Mouse (Mus musculus): ENCODE data around the gene Ucp2. TPM values are rescaled to one million over a fixed set of nuclear protein-coding genes. Genes with fewer than 3 reads are reported as not detected.

The Ucp2 gene
- polyA plus RNA-seq (2016; fragmentation: Nextera tagmentation; extraction: Ambion mirVana): 154 and 169 TPM in 2 replicates

DNA sequence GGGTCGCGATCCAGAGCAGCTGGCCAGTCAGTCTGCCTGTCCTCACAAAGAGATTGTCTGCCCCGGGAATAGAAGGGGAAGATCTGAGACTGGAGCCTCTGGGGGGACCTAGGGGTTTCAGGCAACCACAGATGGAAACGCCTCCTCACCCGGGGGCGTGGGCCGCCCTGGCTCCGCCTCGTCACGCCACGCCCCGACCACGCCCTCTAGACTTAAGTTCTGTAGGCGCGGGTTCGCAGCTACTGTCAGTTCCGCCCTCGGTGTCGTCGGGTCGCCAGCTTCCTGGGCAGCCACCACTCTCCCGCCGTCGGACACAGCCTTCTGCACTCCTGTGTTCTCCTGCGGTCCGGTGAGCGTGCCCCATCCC is at the start of gene Ucp2:
Gene Ucp2 (plus strand): TSS at position 221 of the 367 bp plus-strand sequence.
- Histone ChIP-seq H3K9ac (replicated peaks) (peak within 1 kb of the TSS; percentile 57), H3K27me3 (no peaks in the 10 kb centered on the region), H3K9me3 (no peaks in the 10 kb centered on the region), H3K4me3 (replicated peaks) (peak within 1 kb of the TSS; percentile 54), H3K4me2 (peak within 1 kb of the TSS; percentile 94), H3K27ac (peak within 1 kb of the TSS; percentile 81), H3K36me3 (peaks cover 14% of the 10 kb centered on the region), H3K4me1 (replicated peaks) (peaks cover 51% of the 10 kb centered on the region)
- peak; percentile 50 for ATAC-seq (ENCODE audit: insufficient number of reproducible peaks, insufficient read depth, low FRiP score, low TSS enrichment, low read depth)
- 1% methylated on average over 27 of the region's 27 CpGs for WGBS

DNA sequence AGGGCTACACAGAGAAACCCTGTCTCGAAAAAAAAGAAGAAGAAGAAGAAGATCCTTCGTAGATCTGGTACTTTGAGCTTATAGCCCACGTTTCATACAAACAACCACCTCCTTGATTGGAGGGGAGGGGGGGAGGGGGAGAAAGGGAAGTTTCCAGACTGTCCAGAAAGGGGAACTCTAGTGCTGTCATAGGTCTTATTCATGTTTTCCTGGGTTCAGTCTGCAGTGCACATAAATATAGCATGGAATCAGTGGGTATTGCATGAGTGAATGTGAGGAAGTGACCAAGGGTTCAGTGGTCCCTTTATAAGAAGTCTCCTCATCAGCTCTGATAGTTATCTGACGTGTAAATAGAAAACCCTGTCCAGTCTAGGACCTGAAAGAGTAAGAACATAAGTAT is 49.4 kb upstream of the Ucp2 start:
- no peak overlapping the region for H3K4me3 ChIP-seq (replicated peaks)
- no peaks in the 10 kb centered on the region for H3K9me3 ChIP-seq
- WGBS: 90% methylated on average over 4 of the region's 4 CpGs
- ATAC-seq (ENCODE audit: insufficient number of reproducible peaks, insufficient read depth, low FRiP score, low TSS enrichment, low read depth): no peak
- H3K4me2 ChIP-seq: no peak overlapping the region
- no peak overlapping the region for H3K9ac ChIP-seq (replicated peaks)
- no peaks in the 10 kb centered on the region for H3K27me3 ChIP-seq
- H3K27ac ChIP-seq: no peak overlapping the region
- H3K4me1 ChIP-seq (replicated peaks): no peaks in the 10 kb centered on the region
- H3K36me3 ChIP-seq: peaks cover 89% of the 10 kb centered on the region

DNA sequence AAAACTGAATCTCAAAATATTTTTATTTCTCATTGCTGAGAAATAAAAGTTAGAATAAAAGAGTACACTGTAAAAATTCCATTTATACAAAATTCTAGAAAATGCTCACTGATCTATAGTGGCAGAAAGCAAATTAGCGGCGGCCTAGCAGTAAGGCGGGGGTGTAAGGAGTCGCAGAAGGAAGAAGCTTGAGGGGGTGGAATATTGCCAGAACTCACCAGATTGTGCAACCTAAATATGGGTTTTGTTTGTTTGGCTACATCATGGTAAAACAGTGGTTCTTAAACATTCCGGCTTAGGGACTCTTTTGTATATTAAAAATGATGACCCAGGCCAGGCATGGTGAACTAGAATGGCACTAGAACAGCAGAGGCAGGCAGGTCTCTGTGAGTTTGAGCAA is 46.9 kb upstream of the Ucp2 start:
- no peak for ATAC-seq (ENCODE audit: insufficient number of reproducible peaks, insufficient read depth, low FRiP score, low TSS enrichment, low read depth)
- peaks cover 92% of the 10 kb centered on the region for H3K36me3 ChIP-seq
- no peak overlapping the region for H3K9ac ChIP-seq (replicated peaks)
- no peaks in the 10 kb centered on the region for H3K27me3 ChIP-seq
- H3K27ac ChIP-seq: no peak overlapping the region
- 98% methylated on average over 5 of the region's 5 CpGs for WGBS
- H3K4me2 ChIP-seq: no peak overlapping the region
- no peaks in the 10 kb centered on the region for H3K4me1 ChIP-seq (replicated peaks)
- no peaks in the 10 kb centered on the region for H3K9me3 ChIP-seq
- no peak overlapping the region for H3K4me3 ChIP-seq (replicated peaks)

DNA sequence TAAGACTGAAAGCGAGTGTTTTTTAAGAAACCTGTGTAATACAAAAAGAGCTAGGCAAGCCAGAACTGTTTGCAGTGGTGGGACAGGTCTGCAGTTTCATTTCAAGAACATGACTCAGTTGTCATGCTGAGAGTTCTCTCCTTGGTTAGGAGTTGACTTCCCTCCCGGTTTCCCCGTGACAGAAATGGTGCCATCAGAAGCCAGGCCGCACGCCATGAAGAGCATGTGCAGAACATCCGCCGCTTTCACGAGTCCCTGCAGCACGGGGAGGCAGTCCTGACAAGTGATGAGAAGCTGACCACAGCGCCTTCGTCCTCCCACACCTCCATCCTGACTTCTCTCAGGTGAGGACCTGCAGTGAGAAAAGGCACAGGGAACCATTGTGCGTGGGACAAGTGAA is 44.6 kb upstream of the Ucp2 start:
- 91% methylated on average over 12 of the region's 12 CpGs for WGBS
- H3K36me3 ChIP-seq: peaks cover 92% of the 10 kb centered on the region

DNA sequence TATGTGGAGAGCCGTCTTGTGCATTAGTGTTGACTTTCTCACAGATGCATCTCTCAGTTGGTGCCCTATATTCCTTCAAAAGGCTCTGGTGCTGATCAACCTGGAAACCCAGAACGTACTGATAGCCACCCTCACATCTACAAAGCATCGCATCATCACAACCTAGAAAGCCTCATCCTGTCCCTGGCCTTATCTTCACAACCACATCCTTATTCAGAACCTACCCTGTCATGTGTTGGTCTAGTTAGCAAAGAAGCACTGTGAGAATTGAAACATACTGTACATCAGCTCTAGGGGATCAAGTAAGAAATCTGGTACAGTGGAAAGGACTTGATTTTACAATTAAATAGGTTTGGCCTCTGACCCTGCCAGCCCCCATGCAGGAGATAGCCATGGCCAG is 44.2 kb upstream of the Ucp2 start:
- no peak for ATAC-seq (ENCODE audit: insufficient number of reproducible peaks, insufficient read depth, low FRiP score, low TSS enrichment, low read depth)
- peaks cover 92% of the 10 kb centered on the region for H3K36me3 ChIP-seq

More for the DNA sequence above, 44.6 kb upstream of the Ucp2 start:
- Histone ChIP-seq H3K4me3 (replicated peaks) (no peak overlapping the region), H3K9ac (replicated peaks) (no peak overlapping the region), H3K27ac (no peak overlapping the region), H3K27me3 (no peaks in the 10 kb centered on the region), H3K9me3 (no peaks in the 10 kb centered on the region), H3K4me1 (replicated peaks) (no peaks in the 10 kb centered on the region), H3K4me2 (no peak overlapping the region)
- ATAC-seq (ENCODE audit: insufficient number of reproducible peaks, insufficient read depth, low FRiP score, low TSS enrichment, low read depth): no peak

DNA sequence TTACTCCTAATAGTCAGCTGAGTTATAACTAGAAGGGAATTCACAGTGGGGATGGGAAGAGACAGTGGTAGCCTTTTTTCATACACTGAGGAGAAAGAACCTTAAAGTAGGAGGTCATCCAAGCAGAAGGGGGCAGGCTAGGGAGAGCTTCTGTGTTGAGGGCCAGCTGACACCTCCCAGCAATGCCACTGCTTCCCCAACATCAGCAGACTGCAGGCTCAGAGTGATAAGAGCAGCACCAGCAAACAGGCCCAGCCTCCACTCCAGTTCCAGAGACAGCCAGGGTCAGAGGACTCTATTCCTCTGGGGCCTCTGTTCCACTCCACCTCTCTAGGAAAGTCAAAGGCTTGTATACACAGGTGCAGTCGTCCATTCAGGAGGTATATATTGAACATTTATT is 35.0 kb upstream of the Ucp2 start:
- Histone ChIP-seq H3K4me1 (replicated peaks) (no peaks in the 10 kb centered on the region), H3K36me3 (peaks cover 94% of the 10 kb centered on the region), H3K9ac (replicated peaks) (no peak overlapping the region), H3K27me3 (no peaks in the 10 kb centered on the region), H3K9me3 (no peaks in the 10 kb centered on the region), H3K27ac (no peak overlapping the region), H3K4me3 (replicated peaks) (no peak overlapping the region), H3K4me2 (no peak overlapping the region)
- no peak for ATAC-seq (ENCODE audit: insufficient number of reproducible peaks, insufficient read depth, low FRiP score, low TSS enrichment, low read depth)
- 71% methylated on average over 1 of the region's 1 CpGs for WGBS

More for the DNA sequence above, 44.2 kb upstream of the Ucp2 start:
- H3K4me3 ChIP-seq (replicated peaks): no peak overlapping the region
- H3K9ac ChIP-seq (replicated peaks): no peak overlapping the region
- 93% methylated on average over 3 of the region's 3 CpGs for WGBS
- no peak overlapping the region for H3K27ac ChIP-seq
- H3K27me3 ChIP-seq: no peaks in the 10 kb centered on the region
- H3K4me1 ChIP-seq (replicated peaks): no peaks in the 10 kb centered on the region
- no peak overlapping the region for H3K4me2 ChIP-seq
- no peaks in the 10 kb centered on the region for H3K9me3 ChIP-seq

DNA sequence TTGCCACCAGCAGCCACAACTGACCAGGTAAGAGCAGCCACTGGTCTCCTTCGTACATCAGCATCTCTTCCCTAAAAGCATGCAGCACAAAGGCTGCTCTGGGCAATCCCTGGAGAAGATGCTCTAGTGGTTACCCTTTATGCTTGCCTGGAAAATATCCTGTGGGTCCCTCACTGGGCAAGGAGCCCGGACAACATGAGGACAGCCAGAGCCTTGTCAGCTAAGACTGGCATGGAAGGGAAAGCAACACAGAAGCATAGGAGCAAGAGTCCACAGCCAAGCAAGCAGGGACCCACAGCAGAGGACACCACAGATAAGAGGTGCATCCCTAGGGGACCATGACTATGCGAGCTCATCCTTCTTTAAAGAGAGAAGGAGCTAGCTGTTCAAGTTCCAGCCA is 33.3 kb upstream of the Ucp2 start:
- H3K4me2 ChIP-seq: no peak overlapping the region
- ATAC-seq (ENCODE audit: insufficient number of reproducible peaks, insufficient read depth, low FRiP score, low TSS enrichment, low read depth): no peak
- H3K9ac ChIP-seq (replicated peaks): no peak overlapping the region
- no peaks in the 10 kb centered on the region for H3K4me1 ChIP-seq (replicated peaks)
- no peaks in the 10 kb centered on the region for H3K9me3 ChIP-seq
- peaks cover 89% of the 10 kb centered on the region for H3K36me3 ChIP-seq
- 95% methylated on average over 3 of the region's 3 CpGs for WGBS
- H3K27me3 ChIP-seq: no peaks in the 10 kb centered on the region
- no peak overlapping the region for H3K4me3 ChIP-seq (replicated peaks)
- H3K27ac ChIP-seq: no peak overlapping the region

DNA sequence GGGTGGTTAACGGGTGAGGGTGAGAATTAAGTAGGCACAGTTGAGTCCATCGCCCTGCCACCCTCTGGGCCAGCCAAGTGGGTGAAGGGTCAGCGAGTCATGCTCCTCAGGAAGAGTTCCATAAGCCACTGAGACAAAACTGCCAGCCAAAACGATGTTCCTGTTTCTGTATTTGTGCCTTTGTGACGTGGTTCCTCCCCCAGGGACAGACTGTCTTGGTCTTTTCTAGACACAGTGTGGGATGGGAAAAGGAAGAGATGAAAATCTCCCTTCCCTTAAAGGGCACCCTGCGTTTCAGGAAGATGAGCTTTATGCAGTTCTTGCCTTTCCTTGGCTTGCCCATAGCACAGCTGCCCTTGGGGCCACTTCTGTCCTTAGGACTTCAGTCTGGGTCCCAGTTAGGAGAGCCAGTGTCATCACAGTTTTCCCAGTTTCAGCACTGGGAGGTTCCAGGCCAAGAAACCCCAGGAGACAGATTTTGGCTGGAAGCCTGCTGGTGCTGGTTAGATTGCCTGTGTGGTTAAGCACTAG is 31.5 kb upstream of the Ucp2 start:
- peaks cover 89% of the 10 kb centered on the region for H3K36me3 ChIP-seq
- H3K27ac ChIP-seq: no peak overlapping the region
- no peaks in the 10 kb centered on the region for H3K9me3 ChIP-seq
- H3K4me2 ChIP-seq: no peak overlapping the region
- WGBS: 86% methylated on average over 6 of the region's 6 CpGs
- no peak for ATAC-seq (ENCODE audit: insufficient number of reproducible peaks, insufficient read depth, low FRiP score, low TSS enrichment, low read depth)
- no peak overlapping the region for H3K9ac ChIP-seq (replicated peaks)
- H3K4me1 ChIP-seq (replicated peaks): 0 out of 2 replicates have a peak, but pooled peaks cover 2% of the 10 kb centered on the region
- no peak overlapping the region for H3K4me3 ChIP-seq (replicated peaks)
- no peaks in the 10 kb centered on the region for H3K27me3 ChIP-seq

DNA sequence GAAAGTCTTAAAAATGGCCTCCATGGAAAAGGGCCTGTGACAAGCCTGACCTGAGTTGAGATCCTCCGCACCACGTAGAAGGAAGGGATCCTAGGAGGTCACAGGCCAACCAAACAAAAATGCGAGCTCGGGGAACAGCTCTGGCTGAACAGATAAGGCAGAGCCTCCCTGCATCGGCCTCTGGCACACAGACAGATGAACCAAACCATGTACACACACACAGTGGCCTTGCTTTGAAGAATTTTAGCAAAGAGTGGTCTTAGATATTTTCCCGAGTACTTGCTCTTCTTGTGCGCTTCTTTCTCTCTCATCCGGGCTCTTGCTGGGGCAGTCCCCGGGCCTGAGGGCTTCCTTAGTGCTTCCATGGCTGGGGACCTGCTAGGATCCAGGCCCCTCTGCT is 29.9 kb upstream of the Ucp2 start:
- no peak for ATAC-seq (ENCODE audit: insufficient number of reproducible peaks, insufficient read depth, low FRiP score, low TSS enrichment, low read depth)
- no peak overlapping the region for H3K27ac ChIP-seq
- H3K9ac ChIP-seq (replicated peaks): no peak overlapping the region
- peaks cover 86% of the 10 kb centered on the region for H3K36me3 ChIP-seq
- H3K27me3 ChIP-seq: no peaks in the 10 kb centered on the region
- 0 out of 2 replicates have a peak, but pooled peaks cover 2% of the 10 kb centered on the region for H3K4me1 ChIP-seq (replicated peaks)
- H3K4me2 ChIP-seq: no peak overlapping the region
- WGBS: 77% methylated on average over 9 of the region's 9 CpGs
- H3K4me3 ChIP-seq (replicated peaks): no peak overlapping the region
- H3K9me3 ChIP-seq: no peaks in the 10 kb centered on the region

DNA sequence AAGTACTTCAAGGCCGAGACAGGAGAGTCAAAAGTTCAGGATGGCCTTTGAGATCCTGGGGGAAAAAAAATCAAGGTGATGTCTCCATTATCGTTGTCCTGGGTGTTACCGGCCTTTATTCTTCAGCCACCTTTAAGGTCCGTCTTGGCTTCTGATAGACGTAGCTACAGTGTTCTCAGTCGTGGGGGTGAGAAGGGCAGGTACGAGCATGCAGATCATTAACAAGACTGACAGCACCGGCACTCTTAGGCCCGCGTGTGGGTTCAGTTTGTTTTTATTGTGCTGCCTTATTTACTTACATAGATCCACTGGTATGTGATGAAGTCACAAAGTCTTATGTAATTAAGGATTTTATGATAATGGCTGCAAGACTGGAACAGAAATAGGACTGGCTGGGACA is 29.4 kb upstream of the Ucp2 start:
- Histone ChIP-seq H3K4me1 (replicated peaks) (0 out of 2 replicates have a peak, but pooled peaks cover 2% of the 10 kb centered on the region), H3K9ac (replicated peaks) (no peak overlapping the region), H3K4me2 (no peak overlapping the region), H3K27ac (no peak overlapping the region), H3K27me3 (no peaks in the 10 kb centered on the region), H3K36me3 (peaks cover 88% of the 10 kb centered on the region), H3K9me3 (no peaks in the 10 kb centered on the region), H3K4me3 (replicated peaks) (no peak overlapping the region)
- WGBS: 72% methylated on average over 10 of the region's 10 CpGs
- ATAC-seq (ENCODE audit: insufficient number of reproducible peaks, insufficient read depth, low FRiP score, low TSS enrichment, low read depth): no peak

DNA sequence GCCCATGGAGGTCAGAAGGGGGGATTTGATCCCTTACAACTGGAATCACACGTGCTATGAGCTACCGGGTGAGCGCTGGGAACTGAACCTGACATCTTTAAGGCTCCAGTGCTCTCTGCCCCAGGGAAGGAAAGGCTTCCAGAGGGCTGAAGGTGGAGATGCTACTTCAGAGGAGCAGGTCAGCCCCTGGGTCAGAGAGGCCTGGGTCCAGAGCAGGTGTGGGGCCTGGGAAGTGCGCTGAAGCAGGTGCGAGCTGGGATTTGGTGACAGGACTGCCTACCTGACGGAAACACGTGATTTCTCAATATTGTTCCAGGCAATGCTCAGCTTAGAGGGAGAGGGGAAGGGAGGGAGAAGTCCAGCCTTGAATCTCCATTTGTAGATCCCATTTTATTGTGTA is 28.9 kb upstream of the Ucp2 start:
- H3K9ac ChIP-seq (replicated peaks): no peak overlapping the region
- ATAC-seq (ENCODE audit: insufficient number of reproducible peaks, insufficient read depth, low FRiP score, low TSS enrichment, low read depth): no peak
- no peaks in the 10 kb centered on the region for H3K27me3 ChIP-seq
- H3K27ac ChIP-seq: no peak overlapping the region
- H3K36me3 ChIP-seq: peaks cover 88% of the 10 kb centered on the region
- 0 out of 2 replicates have a peak, but pooled peaks cover 2% of the 10 kb centered on the region for H3K4me1 ChIP-seq (replicated peaks)
- 87% methylated on average over 7 of the region's 7 CpGs for WGBS
- H3K4me3 ChIP-seq (replicated peaks): no peak overlapping the region
- no peaks in the 10 kb centered on the region for H3K9me3 ChIP-seq
- H3K4me2 ChIP-seq: no peak overlapping the region

DNA sequence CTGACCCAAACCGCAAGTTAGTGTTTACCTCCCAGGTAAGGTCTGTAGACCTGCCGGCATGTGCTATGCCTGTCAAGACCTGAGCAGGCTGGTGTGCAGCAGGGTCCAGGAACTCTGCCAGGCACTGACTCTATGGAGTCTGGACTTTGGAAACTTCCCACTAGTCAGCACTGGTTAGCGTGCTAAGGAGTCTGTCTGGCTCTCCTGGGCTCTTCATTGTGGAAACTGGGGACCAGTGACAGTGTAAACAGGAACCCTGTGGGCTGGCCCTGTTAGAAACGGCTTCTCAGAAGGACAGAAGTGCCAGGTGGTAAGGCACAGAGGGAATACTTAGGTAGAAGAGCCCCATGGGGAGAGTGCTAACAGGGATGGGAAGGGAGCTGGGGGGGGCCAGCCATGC is 27.9 kb upstream of the Ucp2 start:
- WGBS: 81% methylated on average over 4 of the region's 4 CpGs
- Histone ChIP-seq H3K9ac (replicated peaks) (no peak overlapping the region), H3K9me3 (no peaks in the 10 kb centered on the region), H3K36me3 (peaks cover 87% of the 10 kb centered on the region), H3K4me2 (no peak overlapping the region), H3K4me3 (replicated peaks) (no peak overlapping the region), H3K4me1 (replicated peaks) (0 out of 2 replicates have a peak, but pooled peaks cover 2% of the 10 kb centered on the region), H3K27me3 (no peaks in the 10 kb centered on the region), H3K27ac (peak overlapping the region; percentile 54; the same call in 1 of the 2 replicates)
- ATAC-seq (ENCODE audit: insufficient number of reproducible peaks, insufficient read depth, low FRiP score, low TSS enrichment, low read depth): 0 out of 2 replicates have a peak, but pooled peaks have one; percentile 28

All from limb, embryonic 12.5 days (tissue).